9 mouse cellular contexts compared by ENCODE assay signal in genomic region chr3:75910257-75910656, GRCm38 (mm10). TPM values are rescaled to one million over a fixed set of nuclear protein-coding genes. Genes with fewer than 3 reads are reported as not detected.
DNase-seq lines count a peak whose midpoint lies in the region; ATAC-seq lines count a peak whose summit lies in the region.
"Had no signal": no experiment of that assay in that cellular context is flagged by ENCODE, and none has a peak within 500 bp of the region (broad histone marks: within the 10 kb centered on the region; RNA-seq: fewer than 3 reads in every experiment).

No protein-coding gene starts in this region.

- no peaks in the 10 kb centered on the region for H3K27me3 ChIP-seq in hindbrain, embryonic 11.5 days (ENCODE audit: control insufficient read depth, insufficient read depth, low read length)
- no peaks in the 10 kb centered on the region for H3K27me3 ChIP-seq in hindbrain, embryonic 10.5 days (ENCODE audit: insufficient read depth, poor library complexity, severe bottlenecking)
- H3K27me3 ChIP-seq in liver, embryonic 11.5 days (replicated peaks; ENCODE audit: control insufficient read depth, insufficient read depth, low read length): no peaks in the 10 kb centered on the region
- H3K27me3 ChIP-seq in neural tube, embryonic 15.5 days (replicated peaks): no peaks in the 10 kb centered on the region
- H3K27me3 ChIP-seq: embryonic facial prominence, embryonic 15.5 days had no signal

- no peaks in the 10 kb centered on the region for H3K36me3 ChIP-seq in hindbrain, embryonic 11.5 days (ENCODE audit: control insufficient read depth, insufficient read depth, low read length)
- H3K36me3 ChIP-seq in hindbrain, embryonic 10.5 days: peaks cover 15% of the 10 kb centered on the region
- peaks cover 2% of the 10 kb centered on the region; the same call in 1 of the 2 replicates for H3K36me3 ChIP-seq in liver, embryonic 11.5 days (ENCODE audit: control insufficient read depth, insufficient read depth, low read length)
- 0 out of 2 replicates have a peak, but pooled peaks cover 4% of the 10 kb centered on the region for H3K36me3 ChIP-seq in neural tube, embryonic 15.5 days
- H3K36me3 ChIP-seq: embryonic facial prominence, embryonic 15.5 days had no signal

- no peak overlapping the region for H3K4me3 ChIP-seq in hindbrain, embryonic 11.5 days (ENCODE audit: low read depth, low read length)
- no peak overlapping the region for H3K4me3 ChIP-seq in hindbrain, embryonic 10.5 days
- no peak overlapping the region for H3K4me3 ChIP-seq in liver, embryonic 11.5 days (ENCODE audit: low read depth, low read length)
- H3K4me3 ChIP-seq in neural tube, embryonic 15.5 days (replicated peaks): no peak overlapping the region
- H3K4me3 ChIP-seq: embryonic facial prominence, embryonic 15.5 days had no signal

- 26% methylated on average over 4 of the region's 4 CpGs for WGBS in hindbrain, embryonic 11.5 days
- WGBS in hindbrain, embryonic 10.5 days: 32% methylated on average over 4 of the region's 4 CpGs
- 28% methylated on average over 4 of the region's 4 CpGs for WGBS in liver, embryonic 11.5 days
- 1% methylated on average over 4 of the region's 4 CpGs for WGBS in neural tube, embryonic 15.5 days

- H3K9me3 ChIP-seq in hindbrain, embryonic 11.5 days (ENCODE audit: control insufficient read depth, low read length): no peaks in the 10 kb centered on the region
- no peaks in the 10 kb centered on the region for H3K9me3 ChIP-seq in hindbrain, embryonic 10.5 days
- H3K9me3 ChIP-seq in liver, embryonic 11.5 days (ENCODE audit: control insufficient read depth, low read length): no peaks in the 10 kb centered on the region
- H3K9me3 ChIP-seq in neural tube, embryonic 15.5 days (replicated peaks): no peaks in the 10 kb centered on the region
- H3K9me3 ChIP-seq: embryonic facial prominence, embryonic 15.5 days had no signal

- peak; percentile 58 for DNase-seq in hindbrain, embryonic 11.5 days (ENCODE audit: low spot score)
- DNase-seq in hindbrain, embryonic 10.5 days (ENCODE audit: low spot score): no peak
- DNase-seq in ES-CJ7 (ENCODE audit: low read depth, low spot score): peak; percentile 55
- peak; percentile 5 for DNase-seq in cerebellum, adult 9-11 months
- no peak for DNase-seq in liver, embryonic 11.5 days (ENCODE audit: low spot score)
- DNase-seq in right cerebral cortex, postnatal 25 days: no peak

- no peaks in the 10 kb centered on the region for H3K4me1 ChIP-seq in hindbrain, embryonic 11.5 days (replicated peaks; ENCODE audit: control insufficient read depth, insufficient read depth, low read length)
- H3K4me1 ChIP-seq in hindbrain, embryonic 10.5 days (replicated peaks): peaks cover 13% of the 10 kb centered on the region; the same call in 1 of the 2 replicates
- H3K4me1 ChIP-seq in liver, embryonic 11.5 days (replicated peaks; ENCODE audit: control insufficient read depth, insufficient read depth, low read length): no peaks in the 10 kb centered on the region; the same call in 1 of the 2 replicates
- H3K4me1 ChIP-seq in neural tube, embryonic 15.5 days: no peaks in the 10 kb centered on the region
- H3K4me1 ChIP-seq: embryonic facial prominence, embryonic 15.5 days had no signal

- ATAC-seq in hindbrain, embryonic 11.5 days (ENCODE audit: low FRiP score): peak; percentile 69; the same call in 1 of the 2 replicates
- peak; percentile 82 to 93 for ATAC-seq in hematopoietic stem cell, adult 5-6 weeks (replicated peaks in 1 of 2; ENCODE audit: insufficient read depth in 1 of 2, low FRiP score in 2 of 2, low TSS enrichment in 1 of 2, low read depth in 1 of 2, poor library complexity in 2 of 2, severe bottlenecking in 2 of 2)
- ATAC-seq in liver, embryonic 11.5 days (replicated peaks; ENCODE audit: low FRiP score): peak; percentile 61
- peak; percentile 61; the same call in 1 of the 2 replicates for ATAC-seq in neural tube, embryonic 15.5 days (ENCODE audit: low FRiP score)

- no peak overlapping the region for H3K9ac ChIP-seq in hindbrain, embryonic 11.5 days (ENCODE audit: low read depth, low read length)
- no peak overlapping the region for H3K9ac ChIP-seq in liver, embryonic 11.5 days (ENCODE audit: low read depth, low read length)
- no peak overlapping the region for H3K9ac ChIP-seq in neural tube, embryonic 15.5 days (replicated peaks)
- H3K9ac ChIP-seq: embryonic facial prominence, embryonic 15.5 days had no signal

- H3K27ac ChIP-seq in hindbrain, embryonic 11.5 days (ENCODE audit: low read depth, low read length): no peak overlapping the region
- no peak overlapping the region for H3K27ac ChIP-seq in hindbrain, embryonic 10.5 days
- H3K27ac ChIP-seq in liver, embryonic 11.5 days (ENCODE audit: low read depth, low read length): no peak overlapping the region
- H3K27ac ChIP-seq in neural tube, embryonic 15.5 days (replicated peaks): no peak overlapping the region
- H3K27ac ChIP-seq: embryonic facial prominence, embryonic 15.5 days had no signal

- H3K4me2 ChIP-seq in hindbrain, embryonic 11.5 days (replicated peaks; ENCODE audit: low read depth, low read length): no peak overlapping the region
- H3K4me2 ChIP-seq in liver, embryonic 11.5 days: no peak overlapping the region
- peak overlapping the region; percentile 5; the same call in 1 of the 2 replicates for H3K4me2 ChIP-seq in neural tube, embryonic 15.5 days
- H3K4me2 ChIP-seq: embryonic facial prominence, embryonic 15.5 days had no signal

RNA-seq across cellular contexts. Expression of gene Golim4, which starts 46.5 kb away (rescaled TPM):
- 42.5 and 54.9 TPM in 2 replicates for polyA plus RNA-seq in hindbrain, embryonic 11.5 days (2014; fragmentation: Nextera tagmentation; extraction: Ambion mirVana)
- 45.0 and 56.2 TPM in 2 replicates for polyA plus RNA-seq in hindbrain, embryonic 10.5 days (2016; fragmentation: Nextera tagmentation; extraction: Ambion mirVana)
- total RNA-seq in hematopoietic stem cell, adult 5-6 weeks (2017): 51.6 and 66.0 TPM in 2 replicates
- 30.1 and 32.4 TPM in 2 replicates for polyA plus RNA-seq in liver, embryonic 11.5 days (2014; fragmentation: Nextera tagmentation; extraction: Ambion mirVana)
- 21.3 and 25.7 TPM in 2 replicates for polyA plus RNA-seq in neural tube, embryonic 15.5 days (2015; fragmentation: Nextera tagmentation; extraction: Ambion mirVana)

Comparison
In these comparisons a context has a peak if more than half of its experiments do, and no peak if none do; other contexts are left out.
1. DNase-seq: peak in hindbrain, embryonic 11.5 days (single experiment), ES-CJ7 (single experiment) and cerebellum, adult 9-11 months (single experiment); none in hindbrain, embryonic 10.5 days (single experiment), liver, embryonic 11.5 days (single experiment) and right cerebral cortex, postnatal 25 days (single experiment).
2. Peak in every context shown above with its lines, with median percentiles within 50 percentile points of each other: ATAC-seq.